Mouse (Mus musculus) liver, embryonic 12.5 days (tissue): ENCODE data around the gene St8sia4. TPM values are rescaled to one million over a fixed set of nuclear protein-coding genes. Genes with fewer than 3 reads are reported as not detected.
A peak's percentile ranks its signal among the peaks of the same experiment; 100 is the strongest.

Experiments
- ATAC-seq: fragments of 200-750 bp; cut with Nextera tagmentation; 2 replicates; pipeline ENCODE4 v1.8.0; 2017; ENCODE audit warnings: moderate number of reproducible peaks, mild to moderate bottlenecking, moderate library complexity
- H3K27ac ChIP-seq: fragments of 300-500 bp; sonication (generic); 2 replicates; pipeline ENCODE4 v1.5.1; 2016; ENCODE audit warnings: mild to moderate bottlenecking
- H3K27me3 ChIP-seq: fragments of 300-500 bp; sonication (generic); replicated peaks from 2 replicates; pipeline ENCODE4 v1.6.1; 2016; ENCODE audit warnings: mild to moderate bottlenecking, moderate library complexity
- H3K36me3 ChIP-seq: fragments of 300-500 bp; sonication (generic); 2 replicates; pipeline ENCODE4 v1.6.1; 2016; ENCODE audit warnings: mild to moderate bottlenecking, moderate library complexity
- H3K4me1 ChIP-seq: fragments of 300-500 bp; sonication (generic); 2 replicates; pipeline ENCODE4 v1.6.1; 2016
- H3K4me2 ChIP-seq: fragments of 300-500 bp; sonication (generic); 2 replicates; pipeline ENCODE4 v1.6.1; 2016; ENCODE audit warnings: mild to moderate bottlenecking, moderate library complexity
- H3K4me3 ChIP-seq: fragments of 300-500 bp; sonication (generic); 2 replicates; pipeline ENCODE4 v1.5.1; 2016; ENCODE audit warnings: mild to moderate bottlenecking, moderate library complexity
- H3K9ac ChIP-seq: fragments of 300-500 bp; sonication (generic); 2 replicates; pipeline ENCODE4 v1.6.1; 2016; ENCODE audit warnings: mild to moderate bottlenecking, moderate library complexity
- H3K9me3 ChIP-seq: fragments of 300-500 bp; sonication (generic); replicated peaks from 2 replicates; pipeline ENCODE4 v1.6.1; 2016; ENCODE audit warnings: mild to moderate bottlenecking, moderate library complexity
- WGBS: fragments of 180-500 bp; shearing (Covaris S2); methylation state at CpG from one replicate; pipeline ENCODE4 v1.1.7; 2016; ENCODE audit not compliant: insufficient replicate concordance; 5-methylcytosine and 5-hydroxymethylcytosine counted together
- polyA plus RNA-seq: library from polyadenylated mRNA; unstranded; fragments of >200 nt; fragmentation: Nextera tagmentation; extraction: Ambion mirVana; gene quantifications from 2 replicates; pipeline ENCODE4 v1.2.1, GENCODE M21; 2016

The St8sia4 gene
- polyA plus RNA-seq = 2.1 and 2.4 TPM in 2 replicates

DNA sequence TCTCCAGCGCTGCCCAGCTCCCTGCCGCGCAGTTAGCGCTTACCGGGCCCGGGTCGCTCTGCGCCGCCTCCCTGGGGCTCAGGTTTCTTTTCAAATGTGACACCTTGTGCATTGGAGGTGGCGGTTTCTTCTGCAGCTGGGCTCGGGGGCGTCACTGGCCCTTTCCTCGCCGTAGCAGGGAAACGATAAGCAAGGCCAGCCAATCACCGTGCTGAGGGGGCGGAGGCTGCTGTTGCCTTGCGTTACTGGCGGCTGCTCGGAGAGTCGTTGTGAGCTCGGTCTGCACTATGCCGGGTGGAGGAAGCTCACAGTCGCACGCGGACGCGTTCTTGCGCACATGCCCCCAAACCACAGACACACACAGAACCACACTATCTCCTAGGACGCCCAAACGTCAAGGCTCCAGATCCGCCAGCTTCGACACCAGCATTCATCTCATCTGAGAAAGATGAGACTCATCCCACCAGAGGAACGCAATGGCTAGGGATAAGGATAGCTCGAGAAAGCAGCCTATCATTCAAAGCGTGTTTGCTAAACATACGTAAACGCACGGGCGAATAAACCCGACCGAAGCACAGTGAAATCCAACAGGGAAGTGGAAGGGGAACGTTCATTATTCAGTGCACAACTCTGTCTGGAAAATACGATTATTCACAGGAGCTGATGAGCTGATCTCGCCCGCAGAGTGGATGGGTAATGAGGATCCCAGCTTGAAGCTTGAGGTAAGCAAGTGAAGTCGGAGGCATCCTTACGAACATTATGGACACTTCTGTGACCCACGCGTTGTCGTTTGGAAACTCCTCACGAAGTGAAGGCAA, at the start of gene St8sia4:
TSS of gene St8sia4 (minus strand) at position 137 of the 818 bp plus-strand sequence.
- Histone ChIP-seq H3K9ac (peak within 1 kb of the TSS; percentile 25), H3K9me3 (no peaks in the 10 kb centered on the region), H3K4me1 (peaks cover 24% of the 10 kb centered on the region), H3K36me3 (no peaks in the 10 kb centered on the region), H3K4me2 (peak within 1 kb of the TSS; percentile 77), H3K4me3 (peak within 1 kb of the TSS; percentile 58), H3K27me3 (peaks cover 27% of the 10 kb centered on the region), H3K27ac (no peak within 1 kb of the TSS)
- ATAC-seq = peak; percentile 95
- WGBS = under 1% methylated on average over 52 of the region's 52 CpGs

DNA sequence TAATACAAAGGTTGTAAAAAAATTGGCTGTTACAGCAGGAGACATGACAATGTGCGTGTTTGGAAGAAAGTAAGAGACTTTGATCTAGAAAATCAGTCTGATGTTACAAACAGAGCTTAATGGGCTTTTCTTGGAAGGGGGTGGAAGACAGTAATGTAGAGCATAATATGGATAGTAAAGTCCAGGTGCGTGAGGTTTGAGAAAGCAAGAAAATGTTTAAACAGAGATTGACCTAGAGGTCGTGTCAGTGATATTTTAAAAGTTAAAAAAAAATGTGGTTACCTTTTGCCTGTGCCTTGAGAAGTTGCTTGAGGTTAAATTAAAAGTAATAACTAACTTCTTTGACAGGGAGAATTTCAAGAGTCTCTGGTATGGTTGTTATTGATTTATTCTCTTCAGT, 41.8 kb upstream of the St8sia4 start:
- Histone ChIP-seq H3K36me3 (no peaks in the 10 kb centered on the region), H3K4me3 (no peak overlapping the region), H3K9ac (no peak overlapping the region), H3K9me3 (no peaks in the 10 kb centered on the region), H3K27ac (no peak overlapping the region), H3K4me2 (no peak overlapping the region), H3K4me1 (no peaks in the 10 kb centered on the region), H3K27me3 (no peaks in the 10 kb centered on the region)
- no peak for ATAC-seq
- WGBS = 59% methylated on average over 3 of the region's 3 CpGs

DNA sequence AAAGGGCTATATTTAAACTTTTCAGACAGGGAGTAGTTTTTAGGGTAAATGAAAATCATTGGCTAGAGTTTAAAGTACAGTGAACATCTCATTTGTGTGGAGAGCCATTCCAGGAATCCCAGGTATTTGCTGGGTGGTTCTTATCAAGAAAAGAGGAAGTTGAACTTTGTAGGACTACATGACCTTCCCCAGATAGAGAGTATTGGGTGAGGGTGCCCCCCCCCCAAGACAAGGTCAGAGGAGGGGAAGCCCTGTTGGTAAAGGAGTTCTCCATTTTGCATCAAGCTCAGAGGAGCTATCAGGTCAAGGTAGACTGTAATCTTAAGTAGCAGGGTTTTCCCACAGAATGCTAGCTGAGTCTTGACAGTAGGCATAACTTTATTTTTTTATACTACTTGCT, 32.5 kb upstream of the St8sia4 start:
- Histone ChIP-seq H3K4me2 (no peak overlapping the region), H3K27me3 (no peaks in the 10 kb centered on the region), H3K9me3 (no peaks in the 10 kb centered on the region), H3K27ac (no peak overlapping the region), H3K4me3 (no peak overlapping the region), H3K9ac (no peak overlapping the region), H3K4me1 (no peaks in the 10 kb centered on the region), H3K36me3 (no peaks in the 10 kb centered on the region)
- ATAC-seq = no peak

DNA sequence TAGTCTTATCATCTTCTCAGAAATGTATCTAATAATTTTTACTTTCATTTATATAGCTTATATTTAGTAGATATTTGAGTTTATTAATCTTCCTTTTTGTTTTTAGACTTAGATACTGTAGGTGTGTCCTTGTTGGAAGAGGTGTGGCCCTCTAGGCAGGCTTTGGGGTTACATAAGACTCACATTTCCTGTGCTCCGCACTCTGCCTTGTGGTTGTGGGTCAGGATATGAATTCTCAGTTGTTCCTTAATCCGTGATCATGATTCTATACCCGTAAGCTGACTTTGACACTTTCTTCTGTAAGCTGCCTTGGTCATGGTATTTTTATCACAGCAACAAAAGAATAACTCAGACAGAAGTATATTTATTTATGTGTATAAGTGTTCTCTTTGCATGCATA, 6.7 kb upstream of the St8sia4 start:
- 27% methylated on average over 3 of the region's 3 CpGs for WGBS
- Histone ChIP-seq H3K4me3 (no peak overlapping the region), H3K27ac (no peak overlapping the region), H3K4me2 (no peak overlapping the region), H3K9ac (no peak overlapping the region), H3K27me3 (no peaks in the 10 kb centered on the region), H3K9me3 (no peaks in the 10 kb centered on the region), H3K4me1 (no peaks in the 10 kb centered on the region), H3K36me3 (no peaks in the 10 kb centered on the region)
- ATAC-seq = no peak

DNA sequence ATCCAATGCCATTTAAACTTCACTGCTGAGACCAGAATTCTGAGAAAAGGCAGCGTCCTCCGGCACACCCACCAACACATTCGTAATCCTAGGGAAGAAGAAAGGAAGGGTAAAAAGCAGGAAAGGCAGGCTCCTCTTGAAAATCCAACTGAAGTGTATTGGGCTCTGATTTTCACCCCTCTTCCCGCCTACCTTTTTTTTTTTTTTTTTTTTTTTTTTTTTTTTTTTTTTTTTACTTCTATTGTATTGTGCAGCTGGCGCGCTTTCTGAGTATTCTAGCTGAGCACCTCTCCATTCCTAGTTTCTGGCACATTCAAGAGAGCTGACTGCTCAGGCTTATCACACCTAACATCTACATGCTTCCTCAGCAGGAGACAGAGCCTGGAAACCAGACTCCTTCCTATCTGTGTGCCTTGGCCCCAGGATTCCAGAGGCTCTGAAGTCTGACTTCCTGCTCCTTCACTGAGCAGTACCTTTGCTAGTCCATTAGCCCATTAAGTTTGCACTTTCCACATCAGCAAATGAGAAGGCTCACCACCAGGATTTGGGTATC, 958 bp upstream of the St8sia4 start:
- no peak overlapping the region for H3K9ac ChIP-seq
- 13% methylated on average over 6 of the region's 6 CpGs for WGBS
- H3K27me3 ChIP-seq = peaks cover 27% of the 10 kb centered on the region
- no peaks in the 10 kb centered on the region for H3K9me3 ChIP-seq
- H3K4me2 ChIP-seq = peak overlapping the region; percentile 77
- H3K27ac ChIP-seq = no peak overlapping the region
- peak overlapping the region; percentile 58 for H3K4me3 ChIP-seq
- peaks cover 24% of the 10 kb centered on the region for H3K4me1 ChIP-seq
- ATAC-seq = no peak
- H3K36me3 ChIP-seq = no peaks in the 10 kb centered on the region

DNA sequence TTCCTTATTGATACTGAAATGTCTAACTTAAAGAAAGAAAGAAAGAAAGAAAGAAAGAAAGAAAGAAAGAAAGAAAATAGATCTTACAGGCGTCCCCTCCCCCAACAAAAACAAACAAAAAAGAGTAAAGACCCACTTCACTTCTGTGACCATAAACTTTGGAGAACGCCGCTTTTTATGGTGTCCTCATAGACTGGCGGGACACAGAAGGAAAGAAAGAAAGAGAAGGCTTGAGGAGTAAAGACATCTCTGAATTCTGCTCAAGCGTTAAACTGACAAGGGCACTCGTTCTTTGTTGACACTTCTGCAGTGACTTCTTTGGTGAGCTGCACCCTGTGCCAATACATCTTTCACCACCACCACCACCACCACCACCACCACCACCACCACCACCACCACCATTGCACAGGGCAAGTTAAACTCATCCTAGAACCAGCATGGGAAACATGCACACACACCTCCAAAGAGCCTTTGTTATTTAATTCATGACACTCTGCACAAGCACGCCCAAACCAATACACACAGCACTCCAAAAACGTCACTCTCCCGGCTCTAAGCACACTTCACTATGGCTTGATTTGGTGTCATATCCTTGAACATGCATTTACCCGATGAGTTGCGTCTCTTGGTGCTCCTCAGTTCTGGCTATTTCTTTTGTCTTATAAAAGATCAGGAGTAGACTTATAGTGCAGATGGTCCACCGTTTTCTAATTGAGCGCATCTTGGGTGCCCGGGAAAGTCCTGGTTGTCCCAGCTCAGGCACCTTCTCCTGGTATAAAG, 640 bp downstream of the St8sia4 start:
- ATAC-seq = 0 out of 2 replicates have a peak, but pooled peaks have one; percentile 3
- Histone ChIP-seq H3K4me1 (peaks cover 24% of the 10 kb centered on the region), H3K27me3 (peaks cover 27% of the 10 kb centered on the region), H3K9ac (peak overlapping the region; percentile 25; the same call in 1 of the 2 replicates), H3K9me3 (no peaks in the 10 kb centered on the region), H3K4me2 (peak overlapping the region; percentile 77), H3K27ac (no peak overlapping the region), H3K36me3 (no peaks in the 10 kb centered on the region), H3K4me3 (peak overlapping the region; percentile 58)
- WGBS = 1% methylated on average over 14 of the region's 14 CpGs

DNA sequence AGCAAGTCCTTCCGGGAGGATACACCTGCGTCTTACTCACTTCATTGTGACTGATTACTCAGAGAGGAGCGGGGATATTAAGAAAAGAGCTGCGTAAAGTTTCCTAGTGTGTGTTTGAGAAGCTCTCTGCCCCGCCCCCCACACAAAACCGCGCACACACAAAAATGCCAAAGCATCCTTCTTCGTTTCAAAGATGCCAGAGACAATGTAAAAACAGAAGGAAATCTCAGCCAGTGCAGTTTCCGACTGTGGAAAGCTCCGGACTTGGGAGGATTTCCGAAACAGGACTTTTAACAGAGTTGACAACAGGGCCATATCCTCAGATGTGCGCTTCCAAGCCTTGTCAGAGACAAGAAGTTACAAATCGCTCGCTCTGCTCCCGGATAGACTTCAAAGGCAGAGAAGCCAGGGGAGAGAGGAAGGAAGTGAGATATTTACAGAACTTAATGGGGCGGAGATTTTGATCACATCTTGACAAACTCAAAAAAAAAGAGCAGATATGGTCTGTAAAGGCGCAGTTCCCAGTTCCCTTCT, 1.4 kb downstream of the St8sia4 start:
- 3% methylated on average over 17 of the region's 17 CpGs for WGBS
- Histone ChIP-seq H3K4me3 (peak overlapping the region; percentile 58), H3K9me3 (no peaks in the 10 kb centered on the region), H3K9ac (no peak overlapping the region), H3K27me3 (peaks cover 27% of the 10 kb centered on the region), H3K36me3 (no peaks in the 10 kb centered on the region), H3K4me2 (peak overlapping the region; percentile 77), H3K27ac (no peak overlapping the region), H3K4me1 (peaks cover 24% of the 10 kb centered on the region)
- no peak for ATAC-seq

DNA sequence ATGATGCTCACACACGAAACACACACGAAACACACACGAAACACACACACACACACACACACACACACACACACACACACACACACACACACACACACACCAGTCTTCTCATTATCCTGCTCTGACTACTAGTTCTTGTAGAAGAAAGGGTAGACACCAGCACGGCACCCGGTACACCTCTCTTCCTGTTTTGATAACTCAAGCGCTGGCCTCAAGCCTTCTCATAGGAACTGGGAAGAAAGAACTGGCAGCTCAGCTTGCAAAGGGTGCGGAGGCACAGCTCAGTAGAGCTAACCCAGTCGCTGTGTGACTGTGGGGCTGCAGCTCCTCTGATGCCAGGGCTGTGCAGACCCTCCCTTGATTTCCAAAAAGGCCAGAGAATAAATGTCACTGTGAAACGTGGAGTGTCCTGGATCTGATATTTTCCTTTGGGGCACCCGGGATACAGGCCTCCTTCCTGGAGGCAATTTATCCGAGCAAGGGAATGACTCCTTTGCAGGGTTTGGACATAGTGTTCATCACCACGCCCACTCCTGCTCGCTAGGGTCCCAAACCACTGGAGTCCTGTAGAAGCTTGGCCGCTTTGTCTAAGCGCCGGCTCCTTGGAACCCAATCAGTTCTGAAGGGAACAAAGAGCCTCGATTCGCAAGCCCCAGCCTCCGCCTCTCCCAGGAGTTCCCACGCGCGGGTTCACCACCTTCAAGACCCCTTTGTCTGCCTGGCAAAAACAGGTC, 2.2 kb downstream of the St8sia4 start:
- peak overlapping the region; percentile 77 for H3K4me2 ChIP-seq
- no peaks in the 10 kb centered on the region for H3K36me3 ChIP-seq
- no peaks in the 10 kb centered on the region for H3K9me3 ChIP-seq
- peak overlapping the region; percentile 58 for H3K4me3 ChIP-seq
- no peak overlapping the region for H3K27ac ChIP-seq
- no peak for ATAC-seq
- WGBS = 22% methylated on average over 22 of the region's 22 CpGs
- peaks cover 27% of the 10 kb centered on the region for H3K27me3 ChIP-seq
- H3K4me1 ChIP-seq = peaks cover 24% of the 10 kb centered on the region
- no peak overlapping the region for H3K9ac ChIP-seq

DNA sequence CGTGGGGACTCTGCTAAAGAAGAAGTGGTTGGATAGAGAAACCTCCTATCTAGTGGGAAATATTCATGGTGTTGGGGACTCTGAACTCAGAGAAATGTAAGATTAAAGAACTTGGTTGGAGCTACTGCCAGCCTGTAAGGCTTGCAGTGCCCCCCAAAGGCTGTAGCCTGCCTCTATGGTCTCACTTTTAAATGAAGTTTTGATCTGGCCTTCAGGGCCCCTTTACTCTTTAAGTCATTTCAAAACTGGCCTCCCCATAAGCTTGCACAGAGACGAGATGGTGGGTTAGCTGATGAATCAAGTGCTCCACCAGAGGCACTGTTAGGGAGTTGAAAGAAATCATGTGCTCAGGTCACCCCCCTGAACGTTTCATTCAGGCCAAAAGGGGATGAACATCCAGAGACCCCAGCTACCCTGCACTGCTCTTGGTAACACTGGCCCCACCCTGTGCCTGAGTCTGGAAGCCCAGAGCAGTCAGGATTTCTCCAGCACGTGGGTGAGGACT, 3.0 kb downstream of the St8sia4 start:
- Histone ChIP-seq H3K9me3 (no peaks in the 10 kb centered on the region), H3K4me2 (peak overlapping the region; percentile 77; the same call in 1 of the 2 replicates), H3K4me3 (no peak overlapping the region), H3K4me1 (peaks cover 24% of the 10 kb centered on the region), H3K27ac (no peak overlapping the region), H3K36me3 (no peaks in the 10 kb centered on the region), H3K27me3 (peaks cover 27% of the 10 kb centered on the region), H3K9ac (no peak overlapping the region)
- WGBS = 20% methylated on average over 4 of the region's 4 CpGs
- ATAC-seq = no peak

DNA sequence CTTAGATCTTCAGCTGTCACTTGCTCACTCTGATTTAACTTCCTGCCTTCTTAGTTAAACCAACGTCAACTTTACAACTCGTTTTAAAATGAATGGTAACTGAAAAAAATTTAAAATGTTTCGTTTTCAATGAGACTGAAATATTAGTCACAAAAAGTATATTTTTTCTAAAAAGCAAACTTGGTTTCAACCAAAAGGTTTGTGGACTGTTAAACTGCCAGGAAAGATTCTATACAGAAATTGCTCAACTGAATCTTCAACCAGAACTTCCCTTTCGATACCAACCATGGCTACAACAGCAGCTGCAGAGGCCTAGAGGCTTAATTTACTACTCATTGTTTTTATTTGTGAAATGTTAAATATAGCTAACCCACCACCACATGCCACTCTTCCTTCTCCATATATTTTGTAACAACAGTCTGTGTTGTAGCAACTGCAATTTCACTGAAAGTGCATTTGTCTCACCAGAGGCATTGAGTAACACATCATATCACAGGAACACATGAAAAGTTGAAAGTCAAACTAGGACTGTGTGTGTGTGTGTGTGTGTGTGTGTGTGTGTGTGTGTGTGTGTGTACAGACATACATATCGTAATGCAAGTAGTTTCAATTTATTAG, 10.2 kb downstream of the St8sia4 start:
- Histone ChIP-seq H3K4me1 (no peaks in the 10 kb centered on the region), H3K36me3 (no peaks in the 10 kb centered on the region), H3K4me2 (no peak overlapping the region), H3K9me3 (no peaks in the 10 kb centered on the region), H3K4me3 (no peak overlapping the region), H3K27ac (no peak overlapping the region), H3K27me3 (no peaks in the 10 kb centered on the region), H3K9ac (no peak overlapping the region)
- ATAC-seq = no peak
- 58% methylated on average over 5 of the region's 5 CpGs for WGBS

DNA sequence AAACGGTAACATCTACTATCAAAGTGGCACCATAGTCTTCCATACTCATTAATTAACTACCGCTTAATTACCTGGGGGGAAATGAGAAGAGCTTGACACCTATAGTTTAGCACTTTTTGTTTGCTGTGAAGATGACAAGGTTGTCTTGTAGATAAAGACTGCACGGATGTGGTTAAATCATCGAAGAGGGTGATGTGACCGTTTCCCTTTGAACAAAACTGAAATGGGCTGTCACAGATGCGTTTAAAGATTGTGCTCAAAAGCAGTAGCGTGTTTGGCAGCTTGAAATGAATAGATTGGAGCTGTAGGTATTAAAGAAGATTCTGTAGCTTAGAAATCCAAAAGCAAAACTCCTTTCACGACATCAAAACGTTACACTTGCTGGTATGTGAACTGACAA, 11.8 kb downstream of the St8sia4 start:
- 53% methylated on average over 9 of the region's 9 CpGs for WGBS
- no peak overlapping the region for H3K9ac ChIP-seq
- no peaks in the 10 kb centered on the region for H3K4me1 ChIP-seq
- no peaks in the 10 kb centered on the region for H3K27me3 ChIP-seq
- no peaks in the 10 kb centered on the region for H3K36me3 ChIP-seq
- no peak overlapping the region for H3K27ac ChIP-seq
- no peaks in the 10 kb centered on the region for H3K9me3 ChIP-seq
- no peak overlapping the region for H3K4me2 ChIP-seq
- H3K4me3 ChIP-seq = no peak overlapping the region
- no peak for ATAC-seq
